Mouse (Mus musculus) liver, adult (tissue): ENCODE measurements around the gene Ddx19a.
A peak's percentile ranks its signal among the peaks of the same experiment; 100 is the strongest.

ENCODE experiments used
- GATA4 ChIP-seq: IDR thresholded peaks from 2 replicates; pipeline ENCODE4 v1.6.1; 2014; ENCODE audit warnings: mild to moderate bottlenecking, low read length; ENCODE audit not compliant: insufficient replicate concordance

The Ddx19a gene

GRCm38 (mm10) chr8:110987805-110988744 lies 9.5 kb downstream of the Ddx19a start:
- TF ChIP-seq GATA4 = no peak

GRCm38 (mm10) chr8:110981304-110981703 lies 16.3 kb downstream of the Ddx19a start:
- no peak for TF ChIP-seq GATA4

- TF ChIP-seq GATA4 = no peak
These were observed 27.5 kb downstream of the Ddx19a start for GRCm38 (mm10) chr8:110969910-110970770.

GRCm38 (mm10) chr8:110967326-110967725 lies 30.3 kb downstream of the Ddx19a start:
- no peak for TF ChIP-seq GATA4

GRCm38 (mm10) chr8:110966586-110966985 lies 31.0 kb downstream of the Ddx19a start:
- 0 out of 2 replicates have a peak, but pooled peaks have one; percentile 34 for TF ChIP-seq GATA4

- peak; percentile 95; the same call in 1 of the 2 replicates for TF ChIP-seq GATA4
These were observed 32.0 kb downstream of the Ddx19a start for GRCm38 (mm10) chr8:110965594-110965993.

GRCm38 (mm10) chr8:110964666-110965065 lies 32.9 kb downstream of the Ddx19a start:
- no peak for TF ChIP-seq GATA4

GRCm38 (mm10) chr8:110963051-110963450 lies 34.5 kb downstream of the Ddx19a start:
- TF ChIP-seq GATA4 = no peak

- TF ChIP-seq GATA4 = no peak
These were observed 37.7 kb downstream of the Ddx19a start for GRCm38 (mm10) chr8:110959906-110960305.

GRCm38 (mm10) chr8:110959071-110959780 lies 38.4 kb downstream of the Ddx19a start:
- no peak for TF ChIP-seq GATA4

GRCm38 (mm10) chr8:110958135-110958534 lies 39.5 kb downstream of the Ddx19a start:
- no peak for TF ChIP-seq GATA4

GRCm38 (mm10) chr8:110957471-110957870 lies 40.1 kb downstream of the Ddx19a start:
- TF ChIP-seq GATA4 = no peak

- TF ChIP-seq GATA4 = no peak
These were observed 40.8 kb downstream of the Ddx19a start for GRCm38 (mm10) chr8:110956619-110957450.

GRCm38 (mm10) chr8:110954776-110955175 lies 42.8 kb downstream of the Ddx19a start:
- TF ChIP-seq GATA4 = no peak
